Mouse (Mus musculus) stomach, postnatal 0 days (tissue): ENCODE data around the gene Atpif1.

ENCODE experiments used
- CTCF ChIP-seq: IDR thresholded peaks from 2 replicates; pipeline ENCODE4 v1.5.1; 2016; ENCODE audit warnings: antibody characterized with exemption, low read depth, mild to moderate bottlenecking, moderate library complexity
- EP300 ChIP-seq: optimal IDR thresholded peaks from 2 replicates; pipeline ENCODE3; 2016; ENCODE audit warnings: antibody characterized with exemption

- TF ChIP-seq CTCF = no peak
- no peak for TF ChIP-seq EP300
Observed at GRCm38 (mm10) chr4:132527917-132528522, 5.4 kb downstream of the Atpif1 start.
